Mouse (Mus musculus) urinary bladder, adult 18-20 months (tissue): ENCODE data around the gene Kcnh1.

Source experiments
- DNase-seq, 2 experiments: peaks; one replicate each; pipeline ENCODE4 v3.0.0; 2022; ENCODE audit warnings: low spot score in 2 of 2, mixed read lengths in 2 of 2

Kcnh1 gene

DNA sequence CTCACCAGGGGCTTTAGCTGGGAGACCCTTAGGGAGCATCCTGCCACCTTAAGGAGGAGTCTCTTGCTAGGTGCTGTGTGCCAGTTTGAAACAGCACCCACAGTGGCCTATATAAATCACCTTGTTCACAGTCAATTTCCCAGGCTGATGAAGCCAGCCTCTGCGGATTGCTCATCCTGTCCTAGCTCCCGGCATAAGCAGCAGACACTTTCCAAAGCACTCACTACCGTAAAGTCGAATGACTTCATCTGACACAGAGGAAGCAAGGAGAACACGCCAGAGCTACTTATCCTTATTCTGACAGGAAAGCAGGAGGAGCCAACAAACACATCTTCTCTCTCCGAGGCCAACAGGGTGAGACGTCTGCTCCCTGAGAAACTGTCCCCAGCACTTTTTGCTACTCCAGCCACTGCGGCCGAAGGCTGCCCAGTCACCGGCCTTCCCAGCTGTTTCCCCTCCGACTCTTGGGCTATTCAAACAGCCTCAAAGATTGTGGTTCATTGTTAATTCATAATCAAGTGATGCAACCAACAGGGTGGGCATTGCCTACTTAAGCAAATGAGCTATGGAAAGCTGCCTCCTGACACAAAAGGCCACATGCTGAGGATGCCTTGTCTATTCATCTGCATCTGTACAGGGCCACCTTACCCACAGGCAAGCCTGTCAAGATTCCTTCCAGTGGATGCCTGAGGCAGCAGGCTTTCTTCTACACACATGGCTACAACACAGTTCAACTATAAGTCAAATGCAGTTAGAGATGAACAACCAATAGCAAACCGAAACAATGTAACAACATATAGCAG lies 332.0 kb downstream of the Kcnh1 start:
- no peak for DNase-seq

DNA sequence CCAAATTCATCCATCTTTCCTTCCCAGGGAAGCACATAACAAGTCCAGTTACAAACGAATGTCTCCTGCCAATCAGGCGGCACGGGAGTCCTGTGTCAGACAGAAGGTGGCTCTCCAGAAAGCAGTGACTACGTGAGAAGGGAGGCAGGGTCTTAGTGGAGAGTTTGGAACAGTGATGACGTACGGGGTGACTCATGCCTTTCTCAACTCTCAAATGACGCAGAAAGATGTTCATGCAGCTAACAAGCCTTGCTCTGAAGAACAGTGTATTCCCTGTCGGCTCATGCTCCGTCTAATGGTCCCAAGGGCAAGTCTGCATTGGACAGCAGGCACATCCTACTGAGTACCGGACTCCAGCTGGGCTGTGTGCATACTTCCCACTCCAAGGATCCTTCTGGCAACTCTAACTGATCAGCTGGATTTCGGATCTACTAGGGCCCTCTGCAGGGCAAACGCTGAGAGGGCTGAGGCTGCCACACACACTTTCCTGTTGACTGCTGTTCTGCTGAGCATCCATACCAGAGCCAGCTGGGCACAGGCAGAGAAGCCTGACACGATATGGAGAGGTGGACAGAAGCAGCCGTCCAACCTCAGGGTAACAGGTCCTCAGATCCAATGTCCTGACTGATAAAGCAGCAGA lies 335.3 kb downstream of the Kcnh1 start:
- no peak for DNase-seq

DNA sequence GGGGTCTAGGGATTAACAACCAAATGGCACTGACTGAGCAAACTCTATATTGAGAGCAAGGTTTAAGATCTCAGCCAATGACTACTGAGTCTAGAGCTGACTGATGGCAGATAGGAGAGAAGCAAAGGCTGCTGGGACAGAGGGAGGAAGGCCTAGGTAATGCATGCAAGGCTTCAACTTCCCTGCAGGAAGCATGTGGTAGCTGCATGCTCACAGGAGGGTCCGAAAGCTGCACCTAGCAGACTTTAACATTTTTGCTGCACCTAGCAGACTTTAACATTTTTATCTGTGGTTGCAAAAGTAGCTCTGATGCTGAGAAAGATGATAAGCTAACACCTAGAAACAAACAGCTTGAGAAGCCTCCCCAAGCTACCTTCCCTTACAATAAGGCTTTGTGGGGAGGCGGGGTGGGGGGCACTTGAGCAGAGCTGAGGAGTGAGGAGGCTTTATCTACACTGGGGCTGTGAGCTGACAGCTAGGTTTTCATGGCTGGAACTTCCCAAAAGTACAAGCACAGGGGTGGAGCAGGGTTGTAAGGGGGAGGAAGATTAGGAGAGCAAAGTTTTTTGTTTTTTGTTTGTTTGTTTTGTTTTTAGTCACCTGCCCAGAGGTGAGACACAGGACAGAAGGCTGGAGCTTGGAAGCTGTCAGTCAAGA lies 341.0 kb downstream of the Kcnh1 start:
- DNase-seq: no peak

DNA sequence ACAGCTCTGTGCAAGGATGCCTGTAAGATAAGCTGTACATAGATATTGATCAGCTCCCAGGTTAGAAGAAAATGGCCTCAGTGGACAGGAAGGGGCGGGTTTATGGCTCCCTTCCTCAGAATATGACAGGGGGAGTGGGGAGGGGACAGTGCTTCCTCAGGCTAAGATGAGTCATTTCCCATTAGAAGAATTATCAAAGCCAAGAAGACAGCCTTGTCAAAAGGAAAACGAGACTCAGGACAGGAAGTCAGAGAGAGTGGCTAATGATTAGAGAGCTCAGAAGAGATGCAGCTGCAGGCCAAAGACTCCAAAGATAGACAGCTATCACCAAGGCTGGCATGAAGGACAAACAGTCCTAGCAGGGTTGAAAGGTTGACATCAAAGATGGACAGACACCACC lies 341.6 kb downstream of the Kcnh1 start:
- DNase-seq: no peak

DNA sequence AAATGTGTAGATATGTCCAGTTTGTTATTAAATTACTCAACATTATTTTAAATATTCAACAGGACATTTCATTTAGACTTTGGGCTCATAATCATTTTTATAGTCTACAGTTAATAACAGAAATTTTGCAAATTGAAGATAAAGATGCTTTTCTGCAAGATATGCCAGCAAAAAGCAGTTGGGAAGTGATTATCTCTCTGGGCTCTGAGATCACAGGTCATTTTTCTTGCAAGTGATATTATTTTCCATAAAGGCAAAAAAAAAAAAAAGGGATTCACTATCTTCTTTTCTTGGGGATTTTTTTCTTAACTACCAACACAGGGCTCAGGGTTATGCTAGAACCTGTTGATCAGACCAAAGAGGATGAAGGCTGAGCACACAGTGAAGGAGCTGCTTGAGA lies 342.4 kb downstream of the Kcnh1 start:
- no peak for DNase-seq

DNA sequence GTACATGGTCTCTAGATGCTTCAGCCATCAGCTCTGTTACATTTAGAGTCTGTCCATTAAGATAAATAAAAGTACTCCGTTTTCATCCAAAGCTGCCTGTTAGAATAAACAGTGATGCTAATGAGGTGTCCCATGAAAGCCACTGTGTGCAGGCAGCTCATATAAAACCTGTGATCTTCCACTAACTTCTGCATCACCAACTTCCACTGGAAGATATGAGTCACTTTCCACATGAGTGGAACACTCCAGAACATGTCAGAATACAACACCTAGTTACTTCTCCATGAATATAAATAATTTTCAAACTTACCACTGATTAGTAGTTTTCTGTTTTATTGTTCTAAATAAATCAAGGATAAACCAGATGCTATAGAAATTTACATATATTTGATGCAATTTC lies 345.9 kb downstream of the Kcnh1 start:
- no peak for DNase-seq

DNA sequence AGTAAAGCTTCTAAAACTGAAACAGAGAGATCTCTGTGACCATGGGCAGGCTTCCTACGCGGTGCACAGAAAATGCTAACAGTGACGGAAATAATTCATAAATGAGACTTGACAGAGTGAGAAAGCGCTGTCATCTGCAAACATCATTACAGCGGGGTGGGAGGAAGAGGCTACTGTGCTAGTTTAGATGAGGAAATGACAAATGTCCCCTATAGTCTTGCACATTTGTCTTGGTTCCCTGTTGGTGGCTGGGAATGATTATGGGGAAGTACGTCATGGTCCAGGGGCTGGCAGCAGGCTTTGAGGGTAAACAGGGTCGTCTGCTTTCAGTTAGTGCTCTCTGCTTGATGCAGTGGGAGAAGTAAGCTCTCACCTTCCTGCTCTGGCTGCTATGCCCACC lies 346.6 kb downstream of the Kcnh1 start:
- DNase-seq: no peak

DNA sequence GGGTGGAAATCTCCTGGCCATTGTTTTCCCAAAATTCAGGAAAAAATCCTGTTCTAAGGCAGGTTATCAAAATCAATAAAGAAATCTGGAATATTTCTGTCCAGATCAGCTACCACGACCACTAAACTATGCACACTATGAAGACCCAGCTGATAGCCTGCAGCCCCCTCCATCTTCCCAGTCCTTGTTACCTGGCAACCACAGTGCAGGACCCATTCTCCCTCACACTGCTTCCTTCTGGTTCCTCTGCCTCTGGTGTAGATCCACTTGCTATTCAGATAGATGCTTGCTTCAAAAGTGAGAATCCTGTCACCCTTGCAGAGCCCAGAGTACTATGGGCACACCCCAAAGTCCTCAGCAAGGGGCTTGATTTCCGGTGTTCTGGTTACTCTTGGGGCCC lies 351.5 kb downstream of the Kcnh1 start:
- DNase-seq: no peak

DNA sequence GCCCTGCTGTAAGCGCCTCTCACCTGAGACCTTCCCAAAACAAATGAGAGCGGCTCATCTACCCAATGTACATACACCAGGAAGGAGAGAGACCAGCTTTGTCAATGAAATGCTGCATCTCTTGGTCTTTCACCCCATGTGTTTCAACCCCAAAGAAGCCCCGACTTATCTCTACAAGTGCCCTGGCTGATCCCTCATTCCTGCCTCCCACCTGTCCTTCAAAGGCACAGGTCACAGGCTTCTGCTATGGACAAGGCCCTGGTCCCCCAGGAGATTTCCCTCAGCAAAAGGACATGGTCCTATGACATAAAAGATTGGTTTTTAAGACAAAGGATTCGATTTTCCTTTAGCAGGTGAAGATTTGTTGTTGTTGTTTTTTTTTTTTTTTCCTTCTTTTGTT lies 353.1 kb downstream of the Kcnh1 start:
- no peak for DNase-seq

DNA sequence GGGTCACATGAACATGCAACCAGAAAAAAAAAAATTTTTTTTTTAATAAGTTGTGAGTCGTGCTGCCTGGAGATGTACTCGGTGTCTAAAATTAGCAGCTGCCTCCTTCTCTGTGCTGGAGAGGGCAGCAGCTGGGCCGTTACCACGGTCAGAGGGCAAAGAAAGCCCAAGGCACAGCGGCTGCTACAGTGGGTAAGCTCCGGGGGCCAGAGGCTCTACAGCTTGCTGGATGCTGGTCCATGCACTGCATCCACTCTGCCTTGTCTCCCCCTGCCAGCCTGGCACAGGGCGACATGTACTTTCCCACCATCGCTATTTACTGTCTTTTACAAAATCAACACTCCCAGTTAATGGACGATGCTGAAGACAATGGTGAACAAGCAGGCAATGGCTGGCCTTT lies 353.5 kb downstream of the Kcnh1 start:
- DNase-seq: no peak

DNA sequence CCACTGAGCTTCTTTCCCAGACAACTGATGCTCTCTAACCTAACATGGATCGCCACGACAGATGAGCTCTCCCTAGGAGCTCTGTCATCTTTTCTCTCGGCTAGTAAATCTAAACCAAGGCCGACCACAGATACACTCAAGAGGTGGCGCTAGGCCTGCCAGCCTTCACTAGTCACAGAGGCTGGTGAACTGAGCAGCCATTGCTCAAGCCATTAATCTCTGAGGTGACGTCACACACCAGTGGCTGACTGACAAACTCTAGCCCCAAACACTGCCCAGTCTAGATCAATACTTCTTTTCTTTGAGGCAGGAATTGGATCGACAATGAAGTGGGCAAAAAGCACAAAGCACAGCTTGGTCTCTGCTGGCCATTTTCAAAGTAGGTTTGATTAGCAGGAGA lies 354.3 kb downstream of the Kcnh1 start:
- DNase-seq: no peak

DNA sequence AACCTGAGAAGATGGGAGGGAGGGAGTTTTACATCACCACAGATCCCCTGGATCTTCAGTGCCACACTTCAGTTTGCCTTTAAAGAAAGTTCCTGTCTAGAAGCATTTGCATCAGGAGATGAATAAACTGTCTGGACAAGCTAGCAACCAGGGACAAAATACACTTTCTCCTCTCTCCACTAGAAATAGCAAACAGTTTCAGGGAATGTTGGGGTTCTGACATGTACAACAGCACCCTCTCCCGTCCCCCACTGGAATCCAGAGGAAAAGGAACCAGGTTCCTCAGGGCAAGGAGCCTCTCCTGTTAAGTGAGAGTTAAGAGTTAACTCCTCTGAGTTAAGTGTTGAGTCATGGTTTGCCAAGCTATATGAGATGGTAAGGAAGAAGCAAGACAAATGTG lies 356.3 kb downstream of the Kcnh1 start:
- no peak for DNase-seq

DNA sequence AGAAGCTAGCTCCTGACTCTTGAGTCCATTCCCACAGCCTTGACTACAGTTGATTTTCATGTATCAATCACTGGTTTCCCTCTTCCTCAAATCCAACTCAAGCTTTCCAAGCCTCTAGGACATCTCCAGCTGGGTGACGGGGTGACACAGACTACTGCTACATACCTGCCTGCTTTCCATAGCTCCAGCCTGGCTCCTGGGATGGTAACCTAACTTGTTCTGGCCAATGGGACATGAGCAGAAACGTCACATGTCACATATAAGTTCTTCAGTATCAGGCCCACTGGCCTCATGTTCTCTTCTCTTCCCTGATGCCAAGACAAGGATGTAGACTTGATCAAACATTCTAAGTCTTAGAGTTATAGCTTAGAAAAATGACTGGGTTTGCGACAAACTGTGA lies 360.0 kb downstream of the Kcnh1 start:
- no peak for DNase-seq

DNA sequence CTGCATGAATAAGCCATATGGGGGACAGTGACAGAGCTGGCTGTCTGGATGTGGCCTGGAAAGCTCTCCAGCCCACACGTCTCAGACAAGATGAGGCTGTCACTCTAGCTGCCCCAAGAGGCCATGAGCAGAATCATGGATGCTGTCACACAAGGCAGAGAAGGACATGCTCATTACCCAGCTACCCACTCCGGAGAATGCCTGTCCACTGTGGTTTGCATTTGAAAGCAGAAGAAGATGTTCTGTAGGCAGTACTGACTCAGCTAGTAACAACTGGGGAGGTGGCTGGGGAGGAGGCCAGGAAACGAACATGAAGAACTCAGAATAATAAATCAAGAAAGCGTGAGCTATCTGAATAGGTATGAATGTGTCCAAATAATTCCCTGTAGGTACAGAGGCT lies 364.9 kb downstream of the Kcnh1 start:
- no peak for DNase-seq

DNA sequence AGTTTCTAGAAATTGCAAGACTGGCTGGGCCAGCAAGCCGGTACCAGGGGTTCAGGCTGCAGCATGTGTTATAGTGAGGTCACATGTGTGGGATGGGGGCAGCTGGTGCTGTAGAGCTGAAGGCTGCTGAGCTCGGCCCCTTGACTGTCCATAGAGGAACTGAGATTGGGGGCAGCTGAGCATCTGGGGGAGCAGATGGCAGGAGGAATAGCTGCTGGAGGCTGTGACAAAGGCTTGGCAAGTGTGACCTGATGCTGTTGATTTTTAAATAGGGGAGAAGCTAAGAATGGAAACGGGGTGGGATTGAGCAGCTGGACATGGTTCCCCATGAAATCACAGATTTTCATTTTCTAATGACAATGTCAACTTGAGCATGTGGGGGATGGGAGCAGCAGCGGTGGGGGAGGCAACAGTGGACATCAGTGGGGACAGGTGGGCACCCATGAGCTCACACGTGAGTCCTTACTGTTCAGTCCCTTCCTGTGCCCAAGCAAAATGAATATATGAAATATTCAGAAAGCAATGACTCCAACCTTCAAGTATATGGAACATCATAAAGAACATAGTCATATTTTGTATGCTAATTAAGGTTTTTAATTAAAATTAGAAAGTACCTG lies 367.5 kb downstream of the Kcnh1 start:
- DNase-seq: no peak

DNA sequence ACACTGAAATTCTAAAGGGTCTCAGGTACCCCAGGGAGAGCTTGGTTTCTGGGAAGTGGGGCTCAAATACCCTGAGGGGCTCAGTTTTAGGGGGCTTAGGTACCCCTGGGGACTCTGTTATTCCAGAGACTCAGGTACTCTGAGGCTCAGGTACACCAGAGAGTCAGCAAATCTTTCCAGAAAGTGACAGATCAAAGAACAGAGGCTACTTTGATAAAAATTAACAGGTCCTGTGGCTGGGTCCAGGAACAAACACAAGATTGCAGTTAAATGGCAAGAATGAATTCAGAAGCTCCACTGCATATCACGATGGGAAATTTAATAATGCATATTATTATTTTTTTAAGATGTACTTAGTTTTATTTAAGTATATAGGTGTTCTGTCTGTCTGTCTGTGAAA lies 368.8 kb downstream of the Kcnh1 start:
- no peak for DNase-seq
